Mouse (Mus musculus) lung, postnatal 14 days (tissue): ENCODE measurements around the gene Il4.

ENCODE experiments used
- DNase-seq: peaks from one replicate; pipeline ENCODE4 v3.0.0; 2021

The Il4 gene

GRCm38 (mm10) chr11:53623573-53623972 lies 5.1 kb upstream of the Il4 start:
- no peak for DNase-seq

DNA sequence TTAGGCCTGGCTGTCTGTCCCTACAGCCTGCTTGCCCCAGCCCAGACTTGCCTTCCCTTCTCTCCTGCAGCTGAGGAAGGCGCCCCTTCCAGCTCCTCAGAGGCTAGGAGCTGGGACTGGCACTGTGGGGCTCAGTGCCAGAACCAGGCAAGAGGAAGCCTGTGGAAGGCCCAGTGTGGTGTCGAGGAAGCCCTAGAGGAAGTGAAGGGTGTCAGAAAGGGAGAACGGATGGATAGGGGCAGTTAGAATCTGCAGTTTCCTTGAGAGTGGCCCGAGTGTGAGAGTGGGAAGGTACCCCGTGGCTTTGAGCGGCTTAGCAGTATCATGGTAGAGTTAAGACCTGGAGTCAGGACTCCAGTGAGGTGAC lies 4.0 kb upstream of the Il4 start:
- DNase-seq: no peak

DNA sequence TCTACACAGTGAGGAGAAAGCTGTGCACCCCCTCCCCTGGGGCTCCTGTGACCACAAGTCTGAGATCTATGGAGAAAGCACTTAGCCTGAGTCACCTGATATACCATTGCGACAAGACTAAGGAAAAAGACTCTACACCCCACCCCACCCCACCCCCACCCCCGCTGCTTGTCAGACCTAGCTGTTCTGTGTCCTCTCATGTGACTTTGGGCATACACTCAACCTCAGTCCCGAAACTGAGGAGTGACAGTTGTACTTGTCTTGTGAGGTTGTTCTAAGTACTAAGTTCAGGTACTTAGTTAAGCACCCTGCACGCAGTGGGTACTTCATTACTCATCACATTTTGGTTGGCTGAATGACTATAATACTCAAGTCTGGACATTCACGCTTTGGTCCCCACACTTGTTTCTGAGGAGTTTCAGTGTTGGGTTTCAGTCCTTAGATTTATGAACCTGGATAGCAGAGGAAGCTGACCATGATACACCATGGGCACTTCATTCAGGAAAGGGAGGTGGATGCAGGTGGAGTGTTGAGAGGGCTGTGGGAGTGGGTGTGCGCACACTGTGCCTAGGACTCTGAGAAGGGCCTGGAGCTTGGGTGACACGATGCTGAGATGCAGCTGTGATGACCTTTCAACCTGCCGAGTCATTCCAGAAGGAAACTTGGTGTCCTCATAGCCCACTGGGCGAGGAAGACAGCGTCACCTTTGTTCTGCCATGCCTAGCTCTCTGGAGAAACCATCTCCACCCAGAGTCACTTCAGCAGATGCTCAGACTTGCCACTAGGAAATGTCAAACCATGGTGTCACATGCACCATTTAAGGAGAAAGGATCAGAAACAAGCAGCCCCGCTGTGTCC lies 3.3 kb upstream of the Il4 start:
- DNase-seq: no peak

DNA sequence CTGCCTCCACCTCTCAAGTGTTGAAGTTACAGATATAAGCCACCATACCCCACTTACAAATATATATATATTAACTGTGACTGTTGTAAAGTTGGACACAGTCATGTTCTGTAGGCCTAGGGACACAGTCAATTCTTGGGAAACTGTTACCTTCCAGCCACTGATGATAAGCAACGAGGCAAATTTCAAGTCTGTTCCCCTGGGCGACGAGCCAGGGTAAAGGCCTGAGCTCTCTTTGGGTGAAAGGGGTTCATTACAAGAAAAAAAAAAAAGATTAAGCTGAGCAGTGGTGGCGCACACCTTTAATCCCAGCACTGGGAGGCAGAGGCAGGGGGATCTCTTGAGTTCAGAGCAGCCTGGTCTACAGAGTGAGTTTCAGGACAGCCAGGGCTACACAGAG lies 1.6 kb upstream of the Il4 start:
- DNase-seq: no peak

DNA sequence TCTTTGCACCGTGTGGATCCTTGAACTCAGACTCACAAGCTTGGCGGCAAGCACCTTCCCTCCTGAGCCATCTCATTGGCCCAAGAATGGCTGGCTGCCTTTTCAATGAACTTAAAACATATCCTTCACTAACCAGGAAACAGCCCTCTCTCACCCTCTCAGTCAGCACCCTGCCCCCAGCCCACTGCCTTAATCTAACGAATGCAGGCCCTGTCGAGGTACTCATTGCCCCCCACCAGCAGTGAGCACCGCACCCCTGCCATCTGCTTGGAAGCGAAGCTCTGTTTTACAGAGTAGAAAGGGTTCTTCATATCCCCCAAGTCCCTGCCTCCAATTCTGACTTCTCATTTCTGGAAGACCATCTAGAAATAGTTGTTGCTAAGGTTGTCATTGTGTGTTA lies 959 bp upstream of the Il4 start:
- DNase-seq: no peak

GRCm38 (mm10) chr11:53617562-53618109 lies 833 bp downstream of the Il4 start:
- DNase-seq: no peak

DNA sequence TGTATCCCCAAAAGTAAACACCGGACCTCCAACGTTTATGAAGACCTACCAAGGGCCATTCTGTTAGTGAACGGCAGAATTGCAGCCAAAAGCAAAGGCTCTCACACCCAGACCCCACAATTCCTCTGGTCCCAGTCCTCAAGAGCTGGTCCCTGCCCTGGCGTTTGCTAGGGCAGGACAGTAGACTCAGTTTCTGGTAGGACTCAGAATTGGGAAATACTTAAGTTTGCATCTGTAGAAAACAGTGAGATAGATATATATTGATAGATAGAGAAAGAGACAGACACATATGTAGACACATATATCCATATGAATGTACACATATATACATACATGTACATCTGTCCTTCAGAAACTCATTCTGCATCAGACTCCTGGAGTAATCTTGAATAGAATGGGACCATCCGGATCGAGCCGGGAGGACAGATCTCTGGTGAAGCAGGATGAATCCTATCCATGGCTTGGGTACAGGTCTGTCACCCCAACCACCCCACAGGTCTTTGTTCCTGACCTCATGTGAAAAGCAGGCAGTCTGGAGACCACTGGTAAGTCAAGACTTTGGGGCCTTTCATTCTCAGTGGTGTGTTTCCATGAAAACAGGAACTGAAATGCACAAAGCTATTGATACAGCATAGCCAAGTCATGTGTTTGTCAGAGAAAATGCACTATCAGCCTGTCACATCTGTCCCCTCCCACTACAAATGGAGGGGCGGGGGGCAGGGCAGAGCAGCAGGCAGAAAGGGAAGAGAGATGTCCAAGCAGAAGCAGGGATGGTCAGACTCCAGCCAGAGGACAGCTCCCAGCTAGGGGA lies 1.5 kb downstream of the Il4 start:
- DNase-seq: no peak

DNA sequence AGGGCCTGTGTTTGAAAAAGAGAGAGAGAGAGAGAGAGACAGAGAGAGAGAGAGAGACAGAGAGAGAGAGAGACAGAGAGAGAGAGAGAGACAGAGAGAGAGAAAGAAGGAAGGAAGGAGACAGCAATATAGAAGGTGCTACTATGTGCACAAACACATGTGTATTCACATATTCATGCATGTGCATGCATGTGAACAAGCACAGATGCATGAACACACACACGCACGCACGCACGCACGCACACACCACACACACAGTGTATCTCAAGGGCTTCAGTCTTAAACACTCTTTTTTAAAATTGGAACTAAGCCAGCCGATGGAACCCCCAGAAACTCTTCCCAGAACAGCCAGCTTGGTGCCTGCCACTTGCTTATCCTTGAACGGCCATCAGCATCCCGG lies 2.9 kb downstream of the Il4 start:
- no peak for DNase-seq

GRCm38 (mm10) chr11:53615172-53615571 lies 3.3 kb downstream of the Il4 start:
- no peak for DNase-seq

DNA sequence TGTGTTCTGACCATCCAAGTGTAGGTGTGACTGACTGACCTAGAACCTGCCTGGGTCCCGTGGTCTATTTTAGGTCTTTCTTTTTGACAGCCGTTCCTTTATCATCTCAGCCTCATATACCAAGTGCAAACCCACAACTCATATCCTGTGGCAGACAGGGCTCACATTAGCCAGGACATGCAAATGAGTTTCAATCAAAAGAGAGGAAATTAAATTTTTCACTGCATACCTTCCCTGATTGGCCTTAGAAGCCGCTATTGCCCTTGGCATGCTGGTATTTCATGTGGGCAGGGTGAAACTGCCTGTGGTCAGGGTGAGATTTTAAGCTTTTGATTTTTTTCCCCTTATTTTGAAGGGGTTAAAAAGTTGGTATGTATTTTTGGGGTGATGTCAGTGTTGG lies 8.8 kb downstream of the Il4 start:
- no peak for DNase-seq

- no peak for DNase-seq
These were observed 9.2 kb downstream of the Il4 start for GRCm38 (mm10) chr11:53609231-53609630.

GRCm38 (mm10) chr11:53605609-53606008 lies 12.9 kb downstream of the Il4 start:
- no peak for DNase-seq

DNA sequence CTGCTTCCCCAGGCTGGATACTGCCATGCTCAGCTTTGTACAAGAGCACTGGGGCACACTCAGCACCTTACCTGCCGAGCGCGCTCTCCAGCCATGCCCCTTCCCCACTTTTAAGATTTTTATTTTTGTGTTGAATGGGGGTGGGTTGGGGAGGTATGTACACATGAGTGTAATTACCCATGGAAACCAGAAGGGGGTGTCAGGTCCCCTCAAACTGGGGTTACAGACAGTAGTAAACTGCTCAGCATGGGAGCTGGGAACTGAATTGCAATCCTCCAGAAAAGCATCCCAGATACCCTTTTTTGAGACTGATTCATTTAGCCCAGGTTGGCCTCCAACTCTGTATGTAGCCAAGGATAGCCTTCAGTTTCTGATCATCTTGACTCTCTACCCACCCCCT lies 13.5 kb downstream of the Il4 start:
- no peak for DNase-seq

- no peak for DNase-seq
These were observed 27.4 kb downstream of the Il4 start for GRCm38 (mm10) chr11:53591116-53591515.

DNA sequence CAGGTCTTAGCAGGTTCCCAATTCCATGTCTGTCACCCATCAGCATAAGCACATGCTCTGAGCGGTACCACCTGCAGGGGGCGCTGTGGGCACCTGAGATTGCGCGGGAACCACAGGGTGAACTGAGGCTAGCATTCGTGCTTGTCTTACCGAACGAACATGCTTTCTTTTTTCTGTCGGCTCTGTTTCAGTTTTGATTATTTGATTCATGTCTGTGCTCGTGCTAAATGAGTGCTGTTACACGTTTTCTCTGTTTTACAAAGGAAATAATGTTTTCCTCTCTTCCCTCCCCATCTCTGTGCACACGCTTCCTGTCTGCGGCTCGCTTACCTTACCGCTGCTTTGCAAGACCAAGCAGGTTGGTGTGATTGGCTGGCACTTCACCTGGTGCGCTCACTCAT lies 28.1 kb downstream of the Il4 start:
- DNase-seq: peak; percentile 63

DNA sequence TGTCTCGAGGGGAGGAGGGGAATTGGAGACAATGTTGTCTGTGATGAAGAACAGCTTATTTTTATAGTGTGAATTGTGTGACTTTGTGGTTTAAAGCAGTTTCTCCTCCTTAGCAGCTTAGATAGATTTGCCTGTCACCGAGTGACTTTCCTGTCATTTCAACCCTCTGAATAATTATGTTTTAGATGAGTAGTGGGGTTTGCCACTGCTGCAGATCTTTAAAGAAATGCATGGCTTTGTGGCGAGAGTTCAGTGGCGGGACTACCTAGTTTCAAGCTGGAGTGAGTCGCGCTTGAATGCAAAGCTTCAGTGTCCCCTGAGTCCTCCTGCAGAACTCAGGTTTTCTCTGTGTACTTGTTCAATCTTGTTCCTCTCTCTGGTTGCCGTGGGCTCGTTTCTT lies 30.2 kb downstream of the Il4 start:
- DNase-seq: no peak

DNA sequence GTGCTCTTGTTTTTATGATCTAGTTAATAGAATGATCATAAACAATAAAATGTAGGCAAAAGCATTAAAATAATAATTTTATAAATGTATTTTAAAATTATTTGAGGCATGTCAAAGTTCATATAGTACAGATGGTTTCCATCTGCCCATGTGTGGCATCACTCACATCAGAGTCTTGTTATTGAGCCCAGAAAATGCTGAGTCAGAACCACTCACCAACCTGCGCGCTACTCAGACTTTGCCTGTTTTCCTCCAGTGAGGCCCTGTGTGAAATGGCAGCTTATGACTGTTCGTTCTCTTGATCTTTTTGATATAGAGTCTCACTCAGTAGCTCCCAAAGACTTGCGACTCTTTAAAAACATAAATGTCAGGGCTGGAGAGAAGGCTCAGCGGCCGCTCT lies 33.0 kb downstream of the Il4 start:
- DNase-seq: no peak

DNA sequence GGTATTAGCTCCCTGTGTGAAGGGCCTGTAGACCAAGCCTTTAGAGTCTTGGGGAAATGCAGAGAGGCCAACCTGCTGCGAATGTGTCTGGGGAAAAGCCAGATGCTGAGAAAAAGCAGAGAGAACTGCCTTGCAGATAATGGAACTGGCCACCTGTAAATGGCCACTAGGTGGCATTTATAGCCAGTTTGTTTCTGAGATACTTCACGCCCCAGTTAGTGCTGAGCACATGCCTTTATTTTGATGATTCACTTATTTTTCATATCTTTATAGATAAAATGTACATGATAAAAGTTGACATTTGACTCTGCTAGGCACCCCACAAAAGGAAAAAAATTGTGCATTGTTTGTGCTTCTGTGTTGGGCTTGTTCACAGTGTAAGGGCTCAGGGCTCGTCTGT lies 33.6 kb downstream of the Il4 start:
- DNase-seq: peak; percentile 8

GRCm38 (mm10) chr11:53583151-53583550 lies 35.3 kb downstream of the Il4 start:
- DNase-seq: no peak

DNA sequence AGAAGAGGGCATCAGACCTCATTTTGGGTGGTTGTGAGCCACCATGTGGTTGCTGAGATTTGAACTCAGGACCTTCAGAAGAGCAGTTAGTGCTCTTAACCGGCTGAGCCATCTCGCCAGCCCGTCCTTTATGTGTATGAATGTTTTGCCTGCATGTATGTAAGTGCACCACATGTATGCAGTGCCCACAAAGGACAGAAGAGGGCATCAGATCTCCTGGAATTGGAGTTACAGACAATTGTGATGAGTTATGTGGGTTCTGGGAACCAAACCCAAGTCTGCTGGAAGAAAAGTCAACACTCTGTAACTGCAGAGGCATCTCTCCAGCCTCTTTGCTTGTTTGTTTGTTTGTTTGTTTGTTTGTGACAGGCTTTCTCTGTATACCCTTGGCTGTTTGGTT lies 37.9 kb downstream of the Il4 start:
- no peak for DNase-seq

DNA sequence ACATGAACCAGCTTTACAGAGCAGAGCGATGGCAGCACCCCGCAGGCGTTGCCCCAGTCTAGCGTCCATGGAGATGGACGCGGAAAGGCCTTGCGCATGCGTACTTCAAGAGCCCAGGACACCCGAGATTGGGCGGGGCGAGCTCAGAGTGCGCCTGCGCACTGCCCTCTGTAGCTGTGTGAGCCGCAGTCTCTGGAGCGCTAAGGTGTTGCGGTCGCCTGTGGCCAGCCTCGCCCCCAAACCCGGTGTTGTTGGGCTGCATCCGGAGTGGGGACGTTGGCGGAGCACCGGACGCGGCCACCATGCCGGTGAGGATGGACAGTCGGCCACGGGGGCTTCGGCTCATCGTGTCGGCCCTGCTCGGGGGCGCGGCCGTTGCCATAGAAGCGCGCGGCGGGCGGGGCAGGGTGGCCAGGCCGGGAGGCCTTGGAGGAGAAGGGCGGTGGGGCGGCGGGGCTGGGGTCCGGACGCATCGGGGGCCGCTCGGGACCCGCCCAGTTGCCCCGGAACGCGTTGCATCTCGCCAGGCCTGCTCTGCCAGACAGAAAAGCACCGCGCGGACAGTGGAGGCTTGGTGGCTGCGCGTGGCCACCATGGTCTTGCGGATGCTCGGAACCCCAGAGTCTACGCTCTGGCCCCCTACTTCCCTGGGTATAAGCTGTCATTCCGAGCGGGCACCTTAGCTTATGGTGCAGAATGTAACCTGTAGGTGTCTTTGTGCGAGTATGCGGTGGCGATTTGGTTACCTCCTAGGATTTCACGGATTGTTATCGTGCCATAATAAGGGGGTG lies 51.0 kb downstream of the Il4 start, which contains the start of gene Kif3a:
Gene Kif3a, plus strand, starts transcription at position 156 of the 791 bp plus-strand sequence.
- peak; percentile 95 for DNase-seq

- no peak for DNase-seq
These were observed 51.8 kb downstream of the Il4 start for GRCm38 (mm10) chr11:53566646-53567045.

DNA sequence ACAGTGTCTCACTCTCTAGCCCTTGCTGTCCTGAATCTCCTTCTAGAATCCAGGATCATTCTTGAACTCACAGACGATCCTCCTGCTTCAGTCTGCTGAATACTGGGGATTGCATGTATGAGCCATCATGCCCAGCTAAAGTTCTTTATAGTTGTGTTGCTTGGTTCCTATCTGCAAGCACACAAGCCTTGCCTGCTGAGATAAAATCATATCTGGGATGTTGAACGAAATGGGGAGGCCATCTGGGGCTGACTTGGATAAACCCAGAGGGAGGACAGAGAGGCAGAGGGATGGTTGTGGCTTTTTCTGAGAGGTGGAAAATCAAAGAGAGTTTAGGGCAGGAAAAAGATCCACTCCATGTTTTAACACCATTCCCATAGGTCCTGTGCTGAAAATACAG lies 56.5 kb downstream of the Il4 start:
- no peak for DNase-seq
